Mouse (Mus musculus) right cerebral cortex, postnatal 10 days (tissue): ENCODE measurements around the gene Acsm1.

Experiments
- DNase-seq, 2 experiments: peaks; one replicate each; pipeline ENCODE4 v3.0.0; 2021; ENCODE audit warnings: low spot score in 2 of 2

The Acsm1 gene

GRCm38 (mm10) chr7:119670925-119671324 lies 64.1 kb downstream of the Acsm1 start:
- no peak for DNase-seq

GRCm38 (mm10) chr7:119673465-119673864 lies 66.6 kb downstream of the Acsm1 start:
- DNase-seq, result peak; percentile 57 to 62

- no peak for DNase-seq
Observed at GRCm38 (mm10) chr7:119680107-119680506, 73.3 kb downstream of the Acsm1 start.

GRCm38 (mm10) chr7:119682699-119683098 lies 75.9 kb downstream of the Acsm1 start:
- no peak for DNase-seq

GRCm38 (mm10) chr7:119689726-119690125 lies 82.9 kb downstream of the Acsm1 start, which contains the start of gene Acsm4:
Acsm4 (plus strand) TSS chr7:119690026.
- DNase-seq, result no peak

- no peak for DNase-seq
Observed at GRCm38 (mm10) chr7:119692302-119692701, 85.5 kb downstream of the Acsm1 start.

- no peak for DNase-seq
Observed at GRCm38 (mm10) chr7:119694926-119695325, 88.1 kb downstream of the Acsm1 start.
